Mouse (Mus musculus) gonadal fat pad, adult 2 months (tissue): ENCODE data around the gene Clec16a. TPM values are rescaled to one million over a fixed set of nuclear protein-coding genes. Genes with fewer than 3 reads are reported as not detected.

Experiments
- DNase-seq: peaks from one replicate; pipeline ENCODE4 v3.0.0-alpha.2; 2012; ENCODE audit warnings: low read depth
- polyA plus RNA-seq: library from polyadenylated mRNA; depleted of rRNA; stranded (reverse); fragments of >200 nt; gene quantifications from 2 replicates; pipeline ENCODE4 v1.2.3, GENCODE M21; 2012

Clec16a gene
- polyA plus RNA-seq, 1 experiment = 19.9 TPM

GRCm38 (mm10) chr16:10675612-10676011 is 130.5 kb downstream of the Clec16a start:
- DNase-seq = no peak

- no peak for DNase-seq
Observed at GRCm38 (mm10) chr16:10676461-10677066, 131.4 kb downstream of the Clec16a start.

- DNase-seq = no peak
Observed at GRCm38 (mm10) chr16:10682521-10682920, 137.4 kb downstream of the Clec16a start.

- DNase-seq = no peak
Observed at GRCm38 (mm10) chr16:10683193-10684000, 138.3 kb downstream of the Clec16a start.

GRCm38 (mm10) chr16:10689748-10690318 is 144.7 kb downstream of the Clec16a start:
- DNase-seq = no peak

GRCm38 (mm10) chr16:10690442-10690841 is 145.3 kb downstream of the Clec16a start:
- DNase-seq = no peak

GRCm38 (mm10) chr16:10691705-10692104 is 146.6 kb downstream of the Clec16a start:
- no peak for DNase-seq

- no peak for DNase-seq
Observed at GRCm38 (mm10) chr16:10692848-10693247, 147.7 kb downstream of the Clec16a start.

- DNase-seq = peak; percentile 79
Observed at GRCm38 (mm10) chr16:10693424-10693823, 148.3 kb downstream of the Clec16a start.

- no peak for DNase-seq
Observed at GRCm38 (mm10) chr16:10694414-10694851, 149.3 kb downstream of the Clec16a start.

- no peak for DNase-seq
Observed at GRCm38 (mm10) chr16:10697861-10698659, 152.9 kb downstream of the Clec16a start.

GRCm38 (mm10) chr16:10699316-10699715 is 154.2 kb downstream of the Clec16a start:
- DNase-seq = no peak

GRCm38 (mm10) chr16:10700160-10700559 is 155.0 kb downstream of the Clec16a start:
- no peak for DNase-seq

- no peak for DNase-seq
Observed at GRCm38 (mm10) chr16:10702399-10702798, 157.3 kb downstream of the Clec16a start.

- no peak for DNase-seq
Observed at GRCm38 (mm10) chr16:10703932-10704331, 158.8 kb downstream of the Clec16a start.

GRCm38 (mm10) chr16:10705396-10705795 is 160.3 kb downstream of the Clec16a start:
- no peak for DNase-seq

- no peak for DNase-seq
Observed at GRCm38 (mm10) chr16:10711524-10711923, 166.4 kb downstream of the Clec16a start.

- no peak for DNase-seq
Observed at GRCm38 (mm10) chr16:10713041-10713440, 167.9 kb downstream of the Clec16a start.

GRCm38 (mm10) chr16:10713441-10714239 is 168.5 kb downstream of the Clec16a start:
- DNase-seq = no peak

- no peak for DNase-seq
Observed at GRCm38 (mm10) chr16:10715211-10715610, 170.1 kb downstream of the Clec16a start.

GRCm38 (mm10) chr16:10715632-10716031 is 170.5 kb downstream of the Clec16a start:
- DNase-seq = no peak
